Mouse (Mus musculus): ENCODE measurements at regions not wholly inside any gene's neighbourhood (a gene's known extent, or its start where the extent isn't known, plus 50 kb on each side); places are given as distances from the start of the nearest gene placed in this dataset.
A peak's percentile ranks its signal among the peaks of the same experiment; 100 is the strongest.

GRCm38 (mm10) chr8:125341606-125342005 is 228.0 kb downstream of the Sipa1l2 start:
- no peak overlapping the region for H3K9ac ChIP-seq (replicated peaks)
- WGBS, result 84% methylated on average over 4 of the region's 4 CpGs
- H3K27me3 ChIP-seq, result peaks cover 86% of the 10 kb centered on the region
- H3K4me3 ChIP-seq (replicated peaks), result no peak overlapping the region
- H3K36me3 ChIP-seq, result no peaks in the 10 kb centered on the region
- no peaks in the 10 kb centered on the region for H3K9me3 ChIP-seq
- peaks cover 23% of the 10 kb centered on the region for H3K4me1 ChIP-seq (replicated peaks)
- H3K27ac ChIP-seq, result no peak overlapping the region
- ATAC-seq, result no peak
- H3K4me2 ChIP-seq (replicated peaks), result no peak overlapping the region

DNA sequence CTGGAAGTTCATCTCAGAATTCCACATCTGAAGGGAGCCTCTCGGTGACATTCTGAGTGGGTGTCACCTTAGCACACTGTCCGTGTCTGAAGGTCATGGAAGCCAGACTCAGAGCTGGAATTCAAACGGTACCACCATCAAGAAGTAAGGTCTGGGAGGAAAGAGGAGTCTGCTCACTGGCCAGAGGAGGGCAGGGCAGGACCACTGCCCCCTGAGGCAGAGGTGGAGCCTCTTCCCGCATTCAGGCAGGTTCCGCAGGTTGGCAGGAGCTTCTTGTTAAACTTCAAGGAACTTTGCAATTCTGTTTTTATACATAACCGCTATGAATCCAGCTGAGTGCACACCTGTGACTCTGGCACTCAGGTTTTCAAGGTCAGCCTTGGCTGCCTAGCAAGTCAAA is 231.4 kb downstream of the Sipa1l2 start:
- Histone ChIP-seq H3K4me1 (replicated peaks) (peaks cover 30% of the 10 kb centered on the region), H3K9me3 (no peaks in the 10 kb centered on the region), H3K27ac (no peak overlapping the region), H3K9ac (replicated peaks) (no peak overlapping the region), H3K36me3 (no peaks in the 10 kb centered on the region), H3K4me3 (replicated peaks) (no peak overlapping the region), H3K27me3 (peaks cover 80% of the 10 kb centered on the region), H3K4me2 (replicated peaks) (no peak overlapping the region)
- ATAC-seq, result no peak
- 51% methylated on average over 6 of the region's 6 CpGs for WGBS

DNA sequence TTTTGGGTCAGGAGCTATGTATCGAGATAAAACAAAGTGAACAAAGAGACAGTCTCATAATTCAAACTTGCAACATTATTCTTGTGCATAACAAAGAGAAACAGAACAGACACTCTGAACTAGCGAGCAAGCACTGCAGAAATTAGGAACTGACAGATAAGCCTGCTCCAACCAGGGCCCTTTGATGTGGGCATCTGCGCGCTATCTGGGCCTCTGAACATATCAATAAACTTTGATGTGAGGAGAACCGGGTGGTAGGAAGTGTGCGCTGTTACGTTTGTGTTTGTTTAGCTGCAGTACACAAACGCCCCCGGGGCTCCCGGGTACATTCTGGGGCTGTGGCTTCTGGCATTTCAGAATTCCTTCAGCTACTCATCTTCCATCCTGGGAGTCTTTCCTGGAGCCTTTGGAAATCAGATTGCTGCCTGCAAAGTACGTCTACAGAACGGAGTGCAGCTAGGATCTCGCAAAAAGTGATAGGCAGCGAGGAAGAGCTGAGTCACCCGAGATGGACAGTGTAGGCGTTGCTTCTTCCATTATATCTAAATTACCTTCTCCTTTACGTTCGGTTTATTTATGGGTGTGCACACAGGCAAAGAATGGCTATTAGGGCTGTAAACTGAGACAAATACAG is 232.0 kb downstream of the Sipa1l2 start:
- peaks cover 30% of the 10 kb centered on the region for H3K4me1 ChIP-seq (replicated peaks)
- H3K4me2 ChIP-seq (replicated peaks), result no peak overlapping the region
- no peak for ATAC-seq
- no peak overlapping the region for H3K27ac ChIP-seq
- no peaks in the 10 kb centered on the region for H3K36me3 ChIP-seq
- no peak overlapping the region for H3K4me3 ChIP-seq (replicated peaks)
- peaks cover 84% of the 10 kb centered on the region for H3K27me3 ChIP-seq
- no peak overlapping the region for H3K9ac ChIP-seq (replicated peaks)
- no peaks in the 10 kb centered on the region for H3K9me3 ChIP-seq
- 72% methylated on average over 18 of the region's 18 CpGs for WGBS

- no peak overlapping the region for H3K4me2 ChIP-seq (replicated peaks)
- WGBS, result 20% methylated on average over 3 of the region's 3 CpGs
- H3K4me3 ChIP-seq (replicated peaks), result no peak overlapping the region
- H3K27ac ChIP-seq, result peak overlapping the region; percentile 3; the same call in 1 of the 2 replicates
- H3K4me1 ChIP-seq (replicated peaks), result peaks cover 30% of the 10 kb centered on the region
- peaks cover 80% of the 10 kb centered on the region for H3K27me3 ChIP-seq
- H3K9ac ChIP-seq (replicated peaks), result no peak overlapping the region
- H3K9me3 ChIP-seq, result no peaks in the 10 kb centered on the region
- no peak for ATAC-seq
- no peaks in the 10 kb centered on the region for H3K36me3 ChIP-seq
Measured at GRCm38 (mm10) chr8:125336799-125337198, 232.8 kb downstream of the Sipa1l2 start.

- H3K9ac ChIP-seq (replicated peaks), result no peak overlapping the region
- peaks cover 76% of the 10 kb centered on the region for H3K27me3 ChIP-seq
- H3K4me2 ChIP-seq (replicated peaks), result peak overlapping the region; percentile 14
- ATAC-seq, result peak; percentile 76
- peak overlapping the region; percentile 37; the same call in 1 of the 2 replicates for H3K27ac ChIP-seq
- WGBS, result 20% methylated on average over 28 of the region's 28 CpGs
- H3K4me3 ChIP-seq (replicated peaks), result no peak overlapping the region
- H3K9me3 ChIP-seq, result no peaks in the 10 kb centered on the region
- peaks cover 35% of the 10 kb centered on the region for H3K4me1 ChIP-seq (replicated peaks)
- no peaks in the 10 kb centered on the region for H3K36me3 ChIP-seq
Measured at GRCm38 (mm10) chr8:125335575-125336370, 233.8 kb downstream of the Sipa1l2 start.

- H3K27me3 ChIP-seq, result peaks cover 70% of the 10 kb centered on the region
- H3K4me1 ChIP-seq (replicated peaks), result peaks cover 39% of the 10 kb centered on the region
- ATAC-seq, result no peak; the same call in 1 of the 2 replicates
- 42% methylated on average over 6 of the region's 6 CpGs for WGBS
- H3K9ac ChIP-seq (replicated peaks), result no peak overlapping the region
- H3K4me3 ChIP-seq (replicated peaks), result no peak overlapping the region
- H3K4me2 ChIP-seq (replicated peaks), result no peak overlapping the region
- no peaks in the 10 kb centered on the region for H3K9me3 ChIP-seq
- peak overlapping the region; percentile 10; the same call in 1 of the 2 replicates for H3K27ac ChIP-seq
- no peaks in the 10 kb centered on the region for H3K36me3 ChIP-seq
Measured at GRCm38 (mm10) chr8:125335171-125335570, 234.4 kb downstream of the Sipa1l2 start.

- Histone ChIP-seq H3K27me3 (peaks cover 76% of the 10 kb centered on the region), H3K4me1 (replicated peaks) (peaks cover 21% of the 10 kb centered on the region), H3K4me2 (replicated peaks) (no peak overlapping the region), H3K9ac (replicated peaks) (no peak overlapping the region), H3K4me3 (replicated peaks) (no peak overlapping the region), H3K27ac (no peak overlapping the region), H3K9me3 (no peaks in the 10 kb centered on the region), H3K36me3 (no peaks in the 10 kb centered on the region)
- 40% methylated on average over 6 of the region's 6 CpGs for WGBS
- ATAC-seq, result peak; percentile 52
Measured at GRCm38 (mm10) chr8:125330638-125331037, 239.0 kb downstream of the Sipa1l2 start.

GRCm38 (mm10) chr8:125328650-125329049 is 241.0 kb downstream of the Sipa1l2 start:
- 90% methylated on average over 4 of the region's 4 CpGs for WGBS

DNA sequence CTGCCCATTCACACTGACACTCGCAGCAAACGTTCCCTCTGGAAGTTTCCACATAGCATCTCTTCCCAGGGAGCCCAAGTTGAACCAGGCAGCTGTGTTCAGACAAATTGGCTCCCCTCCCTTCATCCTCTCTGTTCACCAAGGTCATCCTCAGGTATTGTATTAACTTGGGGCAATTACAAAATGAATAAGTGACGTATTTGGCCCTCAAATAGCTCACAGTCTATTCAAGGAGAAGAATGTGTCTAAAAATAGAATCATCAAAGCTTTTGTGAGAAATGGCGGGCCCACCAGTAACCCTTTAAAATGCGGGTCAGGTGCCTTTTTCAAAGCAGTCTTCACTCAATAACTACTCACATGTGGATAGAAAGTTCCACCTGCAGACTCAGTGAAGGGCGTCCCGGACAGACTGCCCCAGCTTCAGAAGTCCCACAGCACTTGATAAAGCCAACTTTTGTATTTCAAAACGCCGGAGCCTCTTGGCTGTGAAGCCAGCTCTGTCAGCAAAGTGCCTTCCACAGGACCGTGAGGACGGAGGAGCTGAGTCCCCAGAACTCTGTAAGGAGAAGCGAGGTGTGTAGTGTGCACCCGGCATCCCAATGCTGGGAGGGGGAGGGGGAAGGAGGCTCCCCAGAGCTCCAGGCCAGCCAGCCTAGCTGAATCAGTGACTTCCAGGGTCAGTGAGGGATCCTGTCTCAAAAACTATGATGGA is 241.9 kb downstream of the Sipa1l2 start:
- Histone ChIP-seq H3K9me3 (no peaks in the 10 kb centered on the region), H3K9ac (replicated peaks) (no peak overlapping the region), H3K36me3 (no peaks in the 10 kb centered on the region), H3K4me3 (replicated peaks) (no peak overlapping the region), H3K27ac (no peak overlapping the region), H3K27me3 (peaks cover 64% of the 10 kb centered on the region), H3K4me2 (replicated peaks) (no peak overlapping the region), H3K4me1 (replicated peaks) (peaks cover 13% of the 10 kb centered on the region)
- 45% methylated on average over 13 of the region's 13 CpGs for WGBS
- ATAC-seq, result no peak

More at GRCm38 (mm10) chr8:125328650-125329049, 241.0 kb downstream of the Sipa1l2 start:
- no peaks in the 10 kb centered on the region for H3K9me3 ChIP-seq
- H3K9ac ChIP-seq (replicated peaks), result no peak overlapping the region
- no peak for ATAC-seq
- peaks cover 71% of the 10 kb centered on the region for H3K27me3 ChIP-seq
- H3K27ac ChIP-seq, result no peak overlapping the region
- no peak overlapping the region for H3K4me2 ChIP-seq (replicated peaks)
- H3K36me3 ChIP-seq, result no peaks in the 10 kb centered on the region
- H3K4me1 ChIP-seq (replicated peaks), result peaks cover 13% of the 10 kb centered on the region
- no peak overlapping the region for H3K4me3 ChIP-seq (replicated peaks)

- H3K4me1 ChIP-seq (replicated peaks), result peaks cover 13% of the 10 kb centered on the region
- no peaks in the 10 kb centered on the region for H3K9me3 ChIP-seq
- no peak overlapping the region for H3K27ac ChIP-seq
- H3K27me3 ChIP-seq, result peaks cover 61% of the 10 kb centered on the region
- no peaks in the 10 kb centered on the region for H3K36me3 ChIP-seq
- WGBS, result 85% methylated on average over 6 of the region's 6 CpGs
- no peak for ATAC-seq
- no peak overlapping the region for H3K4me2 ChIP-seq (replicated peaks)
- H3K9ac ChIP-seq (replicated peaks), result no peak overlapping the region
- H3K4me3 ChIP-seq (replicated peaks), result no peak overlapping the region
Measured at GRCm38 (mm10) chr8:125327006-125327405, 242.6 kb downstream of the Sipa1l2 start.

- Histone ChIP-seq H3K36me3 (no peaks in the 10 kb centered on the region), H3K27me3 (peaks cover 58% of the 10 kb centered on the region), H3K27ac (no peak overlapping the region), H3K4me3 (replicated peaks) (no peak overlapping the region), H3K9ac (replicated peaks) (no peak overlapping the region), H3K4me1 (replicated peaks) (peaks cover 8% of the 10 kb centered on the region), H3K9me3 (no peaks in the 10 kb centered on the region), H3K4me2 (replicated peaks) (no peak overlapping the region)
- 84% methylated on average over 6 of the region's 6 CpGs for WGBS
- ATAC-seq, result no peak
Measured at GRCm38 (mm10) chr8:125325736-125326135, 243.9 kb downstream of the Sipa1l2 start.

DNA sequence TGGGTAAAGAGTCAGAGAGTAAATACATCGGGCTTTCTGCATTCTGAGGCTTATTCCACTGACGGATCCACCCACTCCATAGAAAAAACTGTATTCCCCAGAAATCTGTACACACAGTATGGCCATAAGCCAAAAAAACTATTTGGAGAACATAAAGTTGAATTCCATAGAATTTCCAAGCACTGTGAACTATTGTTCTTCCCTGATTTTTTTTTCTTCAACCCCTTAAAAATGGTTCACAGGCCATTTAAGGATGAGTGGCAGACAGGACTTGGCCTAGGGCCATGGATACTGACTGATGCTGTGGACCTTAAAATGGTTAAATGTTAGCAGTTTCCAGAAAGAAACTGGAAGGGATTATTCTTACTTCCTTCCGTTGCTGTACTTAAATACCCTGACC is 247.0 kb downstream of the Sipa1l2 start:
- H3K4me1 ChIP-seq (replicated peaks), result no peaks in the 10 kb centered on the region
- no peak for ATAC-seq
- H3K27ac ChIP-seq, result no peak overlapping the region
- no peak overlapping the region for H3K9ac ChIP-seq (replicated peaks)
- no peaks in the 10 kb centered on the region for H3K9me3 ChIP-seq
- WGBS, result 76% methylated on average over 3 of the region's 3 CpGs
- no peaks in the 10 kb centered on the region for H3K36me3 ChIP-seq
- H3K4me3 ChIP-seq (replicated peaks), result no peak overlapping the region
- H3K4me2 ChIP-seq (replicated peaks), result no peak overlapping the region
- peaks cover 46% of the 10 kb centered on the region for H3K27me3 ChIP-seq
